Mouse (Mus musculus) heart, embryonic 11.5 days (tissue): ENCODE results near the gene Gm10944. TPM values are rescaled to one million over a fixed set of nuclear protein-coding genes. Genes with fewer than 3 reads are reported as not detected.

Source experiments
- ATAC-seq: fragments of 200-750 bp; cut with Nextera tagmentation; replicated peaks from 2 replicates; pipeline ENCODE4 v1.8.0; 2017; ENCODE audit warnings: moderate library complexity; ENCODE audit not compliant: insufficient number of reproducible peaks, low FRiP score, low TSS enrichment
- H3K27ac ChIP-seq: fragments of 300-500 bp; sonication (generic); 2 replicates; pipeline ENCODE4 v1.5.1; 2014; ENCODE audit warnings: mild to moderate bottlenecking, low read depth, low read length
- H3K27me3 ChIP-seq: fragments of 300-500 bp; sonication (generic); 2 replicates; pipeline ENCODE4 v1.6.1; 2014; ENCODE audit warnings: mild to moderate bottlenecking, low read length, mixed read lengths; ENCODE audit not compliant: control insufficient read depth, insufficient read depth
- H3K36me3 ChIP-seq: fragments of 300-500 bp; sonication (generic); 2 replicates; pipeline ENCODE4 v1.6.1; 2014; ENCODE audit warnings: mild to moderate bottlenecking, low read length, moderate library complexity, mixed read lengths; ENCODE audit not compliant: control insufficient read depth, insufficient read depth
- H3K4me1 ChIP-seq: fragments of 300-500 bp; sonication (generic); 2 replicates; pipeline ENCODE4 v1.6.1; 2014; ENCODE audit warnings: low read length; ENCODE audit not compliant: control insufficient read depth, insufficient read depth
- H3K4me2 ChIP-seq: fragments of 300-500 bp; sonication (generic); 2 replicates; pipeline ENCODE4 v1.6.1; 2014; ENCODE audit warnings: mild to moderate bottlenecking, moderate library complexity
- H3K4me3 ChIP-seq: fragments of 300-500 bp; sonication (generic); 2 replicates; pipeline ENCODE4 v1.5.1; 2014; ENCODE audit warnings: low read depth, low read length
- H3K9ac ChIP-seq: fragments of 300-500 bp; sonication (generic); 2 replicates; pipeline ENCODE4 v1.6.1; 2014; ENCODE audit warnings: mild to moderate bottlenecking, low read depth, low read length, moderate library complexity
- H3K9me3 ChIP-seq: fragments of 300-500 bp; sonication (generic); replicated peaks from 2 replicates; pipeline ENCODE4 v1.6.1; 2016; ENCODE audit warnings: low read length; ENCODE audit not compliant: control insufficient read depth
- WGBS: fragments of 180-500 bp; shearing (Covaris S2); extraction: QIAGEN DNeasy Blood & Tissue Kit; methylation state at CpG from one replicate; pipeline ENCODE4 v1.1.7; 2014; ENCODE audit not compliant: insufficient replicate concordance; 5-methylcytosine and 5-hydroxymethylcytosine counted together
- polyA plus RNA-seq: library from polyadenylated mRNA; unstranded; fragments of >200 nt; fragmentation: Nextera tagmentation; extraction: Ambion mirVana; gene quantifications from 2 replicates; pipeline ENCODE4 v1.2.1, GENCODE M21; 2014

Gm10944 gene
- polyA plus RNA-seq, 1 experiment from 2014 or later: not detected

- no peak overlapping the region for H3K27ac ChIP-seq
- H3K4me1 ChIP-seq: no peaks in the 10 kb centered on the region
- H3K4me2 ChIP-seq: no peak overlapping the region
- no peaks in the 10 kb centered on the region for H3K36me3 ChIP-seq
- H3K4me3 ChIP-seq: no peak overlapping the region
- no peaks in the 10 kb centered on the region for H3K27me3 ChIP-seq
- 76% methylated on average over 1 of the region's 1 CpGs for WGBS
- no peak for ATAC-seq
- no peak overlapping the region for H3K9ac ChIP-seq
- H3K9me3 ChIP-seq: no peaks in the 10 kb centered on the region
Measured at GRCm38 (mm10) chr10:10701326-10701725, 20.2 kb downstream of the Gm10944 start.

- Histone ChIP-seq H3K9ac (no peak overlapping the region), H3K27me3 (no peaks in the 10 kb centered on the region), H3K4me3 (no peak overlapping the region), H3K27ac (no peak overlapping the region), H3K4me2 (no peak overlapping the region), H3K36me3 (no peaks in the 10 kb centered on the region), H3K9me3 (no peaks in the 10 kb centered on the region), H3K4me1 (no peaks in the 10 kb centered on the region)
- no peak for ATAC-seq
- 62% methylated on average over 1 of the region's 1 CpGs for WGBS
Measured at GRCm38 (mm10) chr10:10708031-10708430, 26.9 kb downstream of the Gm10944 start.

- H3K9me3 ChIP-seq: no peaks in the 10 kb centered on the region
- no peak overlapping the region for H3K9ac ChIP-seq
- ATAC-seq: no peak
- no peaks in the 10 kb centered on the region for H3K36me3 ChIP-seq
- no peak overlapping the region for H3K4me2 ChIP-seq
- no peaks in the 10 kb centered on the region for H3K27me3 ChIP-seq
- no peak overlapping the region for H3K4me3 ChIP-seq
- H3K4me1 ChIP-seq: no peaks in the 10 kb centered on the region
- no peak overlapping the region for H3K27ac ChIP-seq
- 84% methylated on average over 2 of the region's 2 CpGs for WGBS
Measured at GRCm38 (mm10) chr10:10710359-10710758, 29.2 kb downstream of the Gm10944 start.

GRCm38 (mm10) chr10:10710837-10711236 is 29.7 kb downstream of the Gm10944 start:
- Histone ChIP-seq H3K27me3 (no peaks in the 10 kb centered on the region), H3K4me2 (no peak overlapping the region), H3K9me3 (no peaks in the 10 kb centered on the region), H3K4me3 (no peak overlapping the region), H3K27ac (no peak overlapping the region), H3K36me3 (no peaks in the 10 kb centered on the region), H3K9ac (no peak overlapping the region), H3K4me1 (no peaks in the 10 kb centered on the region)
- 55% methylated on average over 2 of the region's 2 CpGs for WGBS
- no peak for ATAC-seq

GRCm38 (mm10) chr10:10726501-10726900 is 45.4 kb downstream of the Gm10944 start:
- no peaks in the 10 kb centered on the region for H3K9me3 ChIP-seq
- H3K36me3 ChIP-seq: no peaks in the 10 kb centered on the region
- H3K4me1 ChIP-seq: no peaks in the 10 kb centered on the region
- H3K4me2 ChIP-seq: no peak overlapping the region
- H3K27me3 ChIP-seq: no peaks in the 10 kb centered on the region
- H3K9ac ChIP-seq: no peak overlapping the region
- H3K27ac ChIP-seq: no peak overlapping the region
- no peak overlapping the region for H3K4me3 ChIP-seq
- ATAC-seq: no peak
- 78% methylated on average over 3 of the region's 3 CpGs for WGBS

Other genes starting within 250 kb of the Gm10944 start
- 0.14 and 0.24 TPM in 2 replicates for gene Adgb, start 209.0 kb upstream of the Gm10944 start, polyA plus RNA-seq
- 12.8 and 14.0 TPM in 2 replicates for gene Rab32, start 123.1 kb upstream of the Gm10944 start, polyA plus RNA-seq